Mouse (Mus musculus): ENCODE measurements around the gene Tgfbi.

DNA sequence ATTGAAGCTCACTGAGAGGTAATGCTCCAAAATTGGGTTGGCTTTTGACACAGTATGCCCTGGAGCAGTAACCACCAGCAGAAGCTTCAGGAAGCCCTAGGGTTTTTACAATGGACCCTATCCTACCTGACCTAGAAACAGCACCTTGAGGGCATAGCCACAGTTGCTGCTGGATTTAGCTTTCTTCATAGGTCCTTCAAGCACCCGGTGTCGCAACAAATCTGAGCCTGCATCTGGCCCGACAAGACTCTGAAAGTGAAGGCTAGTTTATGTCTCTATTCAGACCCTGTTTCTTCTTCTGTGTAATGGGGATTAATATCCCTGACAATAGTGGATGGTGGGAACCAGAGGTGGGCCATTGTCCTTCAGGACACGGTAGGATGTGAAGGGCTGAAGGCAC is 68.4 kb downstream of the Tgfbi start:
- TF ChIP-seq CTCF (IDR thresholded peaks at IDR 0.05; ENCODE audit: low read depth) (no peak), EP300 (IDR thresholded peaks at IDR 0.05; ENCODE audit: low read depth) (no peak)
